Mouse (Mus musculus) retina, postnatal 7 days (tissue): ENCODE measurements around the gene Srsf4.

ENCODE experiments used
- DNase-seq: peaks from one replicate; pipeline ENCODE4 v3.0.0-alpha.2; 2012; ENCODE audit warnings: low read depth, low spot score

Srsf4 gene

GRCm38 (mm10) chr4:131914891-131915469 lies 41.6 kb downstream of the Srsf4 start:
- no peak for DNase-seq

DNA sequence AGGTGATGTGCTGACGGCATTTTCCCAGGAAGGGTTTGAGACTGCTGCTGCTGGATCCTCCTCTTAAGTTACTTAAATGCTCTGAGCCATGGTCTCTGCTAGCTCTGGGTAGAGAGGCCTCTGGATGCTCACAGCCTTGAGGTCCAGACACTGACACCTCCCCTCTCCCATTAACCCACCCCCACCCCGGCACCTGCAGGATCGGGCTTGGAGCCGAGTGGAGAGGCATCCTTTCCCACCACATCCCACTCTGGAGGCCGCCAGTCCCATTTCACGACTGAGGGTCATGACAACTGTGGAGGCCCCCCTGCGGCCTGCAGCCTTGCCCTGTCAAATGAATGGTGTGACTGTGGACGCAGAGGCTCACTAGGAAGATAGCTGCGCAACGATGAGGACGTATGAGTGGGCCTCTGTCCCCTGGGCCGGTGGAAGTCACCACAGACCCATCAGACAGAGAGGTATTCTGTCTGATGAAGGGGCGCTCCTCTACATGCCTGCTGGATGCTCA lies 42.5 kb downstream of the Srsf4 start:
- no peak for DNase-seq

DNA sequence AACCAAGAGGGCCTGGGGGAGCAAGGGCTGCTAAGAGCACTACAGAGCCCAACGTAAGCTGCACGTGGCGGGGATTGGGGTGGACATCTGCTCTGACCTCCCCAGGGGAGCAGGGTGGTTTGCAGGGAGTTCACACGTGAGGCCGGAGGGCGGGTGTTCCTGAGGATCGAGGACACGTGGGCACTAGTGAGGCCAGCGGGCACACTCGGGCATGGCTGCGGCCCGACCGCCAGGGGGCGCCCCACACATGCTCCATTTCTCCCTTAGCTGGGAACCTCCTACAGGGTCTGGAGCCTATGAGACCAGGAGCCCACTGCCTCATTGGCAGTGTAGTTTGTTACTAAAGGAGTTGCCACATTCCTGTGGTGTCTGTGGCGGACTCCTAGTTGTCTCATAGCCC lies 43.0 kb downstream of the Srsf4 start:
- DNase-seq, result peak; percentile 44

DNA sequence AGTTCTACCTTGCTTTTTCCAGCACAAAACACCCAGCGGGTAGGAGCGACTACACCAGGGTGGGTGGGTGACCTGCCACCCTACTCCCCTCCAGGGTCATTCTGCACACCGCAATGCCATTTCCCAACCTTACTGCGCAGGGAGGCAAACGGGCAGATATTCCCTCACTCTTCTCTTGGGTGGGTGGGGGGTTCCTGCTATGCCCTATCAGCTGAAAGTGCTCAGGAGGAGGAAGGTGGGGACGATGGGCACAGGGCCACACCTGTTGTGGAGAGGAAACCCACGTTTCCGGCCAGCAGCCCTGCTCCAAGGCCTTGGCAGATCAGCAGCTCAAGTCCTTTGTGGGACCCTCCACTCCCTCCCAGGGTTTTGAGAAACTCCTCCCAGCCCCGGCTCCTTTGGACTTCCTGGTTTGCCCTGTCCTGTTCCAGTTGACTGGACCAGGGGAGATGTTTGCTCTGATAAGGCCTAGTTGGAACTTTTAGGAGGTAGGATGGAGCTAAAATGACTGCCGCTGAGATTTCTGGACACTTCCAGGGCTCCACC lies 43.7 kb downstream of the Srsf4 start:
- DNase-seq, result no peak

DNA sequence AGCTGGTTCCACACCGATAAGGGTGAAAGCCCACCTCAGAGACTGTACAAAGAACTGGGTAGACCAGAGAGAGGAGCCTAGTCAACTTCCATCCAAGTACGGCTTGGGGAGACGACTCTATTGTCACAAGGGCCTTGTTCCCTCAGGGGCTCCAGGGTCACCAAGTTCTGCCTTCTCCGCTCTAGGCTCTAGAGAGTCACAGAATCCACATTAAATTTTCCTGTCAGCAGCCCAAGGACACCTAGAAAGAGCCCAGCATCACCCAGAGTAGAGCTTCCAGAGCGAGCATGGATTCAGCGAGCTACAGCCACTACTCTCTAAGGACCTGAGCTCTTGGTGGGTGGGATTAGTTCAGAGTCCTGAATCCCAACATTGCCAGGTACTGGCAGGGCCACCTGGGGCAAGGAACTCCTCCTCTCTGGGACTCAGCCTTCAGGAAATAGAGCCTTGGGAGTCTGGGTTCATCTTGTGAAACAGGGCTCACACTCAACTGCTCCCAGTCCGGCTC lies 44.7 kb downstream of the Srsf4 start:
- DNase-seq, result no peak

- no peak for DNase-seq
Measured at GRCm38 (mm10) chr4:131918711-131919500, 45.5 kb downstream of the Srsf4 start.

DNA sequence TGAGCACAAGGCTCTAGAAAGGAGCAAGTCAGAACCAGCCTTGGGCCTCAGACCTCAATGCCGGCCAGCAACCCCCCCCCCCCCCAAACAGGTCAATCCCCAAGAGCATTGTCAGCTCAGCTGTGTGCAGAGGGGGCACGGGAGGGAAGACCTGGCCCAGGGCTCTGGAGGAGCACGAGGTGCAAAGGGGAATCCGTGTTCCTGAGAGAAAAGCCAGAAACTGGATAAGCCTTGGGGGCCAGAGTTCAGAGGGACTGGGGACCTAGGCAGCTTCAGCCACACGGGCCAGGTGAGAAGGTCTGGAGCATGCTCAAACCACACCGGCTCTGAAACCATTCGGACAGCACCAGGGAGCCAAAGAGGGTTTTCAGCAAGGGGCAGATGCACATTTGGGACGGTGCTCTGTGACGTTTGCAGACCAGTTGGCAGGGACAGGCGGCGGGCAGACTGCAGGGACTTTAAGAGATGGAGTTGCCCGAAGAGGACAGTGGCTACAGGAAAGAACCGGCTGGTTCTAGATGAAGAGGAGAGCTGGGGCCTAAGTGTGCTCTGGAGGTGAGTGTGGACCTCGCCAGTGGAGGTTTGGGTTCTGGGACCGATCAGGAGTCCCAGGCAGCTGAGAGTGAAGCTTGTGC lies 46.2 kb downstream of the Srsf4 start:
- no peak for DNase-seq

GRCm38 (mm10) chr4:131920141-131920594 lies 46.8 kb downstream of the Srsf4 start:
- no peak for DNase-seq

DNA sequence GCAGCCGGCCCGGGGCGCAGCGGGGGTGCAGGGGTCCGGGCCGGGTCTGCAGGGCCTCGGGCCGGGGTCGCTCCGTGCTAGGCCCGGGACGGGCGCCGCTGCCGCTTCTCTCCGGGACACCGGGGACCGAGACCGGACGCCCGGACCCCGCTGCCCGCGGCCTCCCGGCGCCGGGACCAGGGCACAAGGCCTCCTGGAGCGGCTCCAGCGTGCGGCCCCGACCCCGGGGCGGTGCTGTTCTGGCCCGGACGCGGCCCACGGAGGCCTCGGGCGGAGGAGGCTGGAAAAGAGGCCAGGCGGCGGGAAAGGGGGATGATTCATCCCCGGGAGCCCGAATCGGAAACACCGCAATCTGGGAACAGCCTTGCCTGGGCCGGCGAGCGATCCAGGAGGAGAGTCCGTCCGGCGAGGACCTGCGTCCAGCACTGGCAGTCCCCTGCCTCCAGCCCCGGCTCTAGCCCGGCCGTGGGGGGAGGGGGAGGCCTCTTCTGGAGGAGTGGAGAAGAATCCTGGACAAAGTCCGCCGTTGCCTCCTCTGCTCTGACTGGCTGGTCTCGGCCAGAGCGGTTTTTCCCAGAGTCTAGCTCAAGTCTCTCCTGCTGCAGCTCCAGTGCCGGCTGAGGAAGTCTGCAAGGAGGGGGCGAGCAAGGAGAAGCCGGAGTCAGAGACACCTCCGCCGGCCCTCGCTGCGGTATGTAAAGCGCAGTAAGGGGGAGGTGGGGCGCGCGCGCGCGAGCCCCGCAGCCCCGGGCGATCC lies 47.4 kb downstream of the Srsf4 start:
- DNase-seq, result no peak

DNA sequence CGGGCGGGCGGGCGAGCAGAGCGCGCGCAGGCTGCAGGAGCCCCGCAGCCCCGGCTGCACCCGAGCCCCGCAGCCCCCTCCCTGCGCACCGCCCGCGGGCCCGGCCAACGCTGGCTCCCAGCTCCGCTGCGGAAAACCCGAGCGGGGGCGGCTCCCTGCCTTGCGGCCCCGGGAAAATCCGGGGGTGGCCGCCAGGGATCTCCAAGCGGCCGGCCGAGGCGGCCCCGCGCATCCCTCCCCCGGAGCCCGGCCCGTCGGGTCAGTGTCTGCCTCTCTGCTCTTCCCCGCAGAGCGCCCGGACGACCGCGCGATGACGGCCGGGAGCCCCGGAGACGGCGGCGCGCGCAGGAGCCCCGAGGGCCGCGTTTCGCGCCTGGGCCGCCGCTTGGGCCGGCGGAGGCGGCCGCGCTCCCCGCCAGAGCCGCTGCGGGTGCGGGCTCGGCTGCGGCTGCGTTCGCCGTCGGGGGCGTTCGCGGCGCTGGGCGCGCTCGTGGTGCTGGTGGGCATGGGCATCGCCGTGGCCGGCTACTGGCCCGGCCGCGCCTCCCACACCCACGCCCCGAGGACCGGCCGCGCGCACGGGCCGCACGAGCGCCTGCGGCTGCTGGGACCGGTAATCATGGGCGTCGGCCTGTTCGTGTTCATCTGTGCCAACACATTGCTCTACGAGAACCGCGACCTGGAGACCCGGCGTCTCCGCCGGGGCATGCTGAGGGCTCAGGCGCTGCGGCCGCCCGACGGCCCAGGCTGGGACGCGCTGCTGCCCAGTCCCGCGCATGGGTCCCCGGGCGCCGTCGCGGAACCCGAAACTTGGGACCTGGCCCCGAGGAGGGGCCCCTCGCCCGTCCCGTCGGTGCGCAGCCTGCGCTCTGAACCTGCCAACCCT lies 48.3 kb downstream of the Srsf4 start, which contains the start of gene Tmem200b:
Gene Tmem200b, plus strand, starts transcription at position 311 of the 886 bp plus-strand sequence.
- DNase-seq, result no peak

GRCm38 (mm10) chr4:131922404-131922803 lies 49.0 kb downstream of the Srsf4 start:
- DNase-seq, result no peak

DNA sequence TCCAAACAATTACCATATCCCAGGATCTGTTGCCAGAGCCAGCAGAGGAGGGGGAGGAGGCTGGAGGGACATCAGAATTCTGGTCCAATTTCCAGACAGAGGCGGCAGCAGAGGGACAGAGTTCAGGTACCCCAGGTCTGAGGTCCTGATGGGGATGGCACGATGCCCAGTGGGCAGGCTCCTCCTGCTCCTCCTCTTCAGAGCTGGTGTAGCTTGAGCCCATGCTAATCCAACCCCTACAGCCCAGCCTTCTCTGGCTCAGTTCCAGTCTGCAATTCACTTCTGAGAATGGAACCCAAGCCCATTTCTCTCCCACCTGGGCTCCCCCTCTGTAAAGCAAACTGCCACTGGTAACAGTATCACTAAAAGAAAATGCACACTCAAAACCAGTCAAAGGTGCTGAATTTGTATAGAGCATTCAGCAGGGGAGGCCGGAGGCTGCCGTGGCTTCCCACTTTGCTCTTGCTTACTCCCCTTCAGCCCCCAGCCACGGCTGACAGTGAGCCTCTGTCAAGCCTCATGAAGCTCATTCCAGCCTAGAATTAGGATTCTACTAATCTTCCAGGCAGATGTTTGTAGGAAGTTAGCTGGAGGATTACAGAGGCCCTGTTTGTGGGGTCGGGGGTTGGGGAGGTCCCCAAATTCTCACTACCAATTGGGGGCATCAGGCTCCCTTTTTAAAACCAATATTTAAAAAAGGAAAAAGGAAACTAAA lies 50.8 kb downstream of the Srsf4 start:
- peak; percentile 56 for DNase-seq

GRCm38 (mm10) chr4:131929146-131929545 lies 55.7 kb downstream of the Srsf4 start:
- no peak for DNase-seq

DNA sequence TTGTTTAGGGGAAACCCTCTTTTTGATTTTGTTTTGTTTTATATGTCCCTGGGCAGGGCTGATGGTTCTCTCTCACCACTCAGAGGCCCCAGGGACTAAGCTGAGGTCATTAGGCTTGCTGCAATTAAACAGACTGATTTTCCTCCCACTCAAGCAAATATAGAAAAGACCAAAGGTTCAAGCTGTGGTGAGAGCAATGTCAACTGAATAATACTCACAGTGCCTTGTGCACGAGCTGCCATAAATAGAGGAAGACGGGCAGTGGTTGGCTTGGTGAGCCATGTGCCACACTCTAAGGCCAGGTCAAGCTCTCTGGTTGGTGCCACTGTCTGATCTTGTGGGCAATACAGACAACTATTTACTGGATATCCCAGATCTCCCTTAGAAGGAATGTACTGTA lies 66.0 kb downstream of the Srsf4 start:
- DNase-seq, result no peak

GRCm38 (mm10) chr4:131940846-131941245 lies 67.4 kb downstream of the Srsf4 start:
- DNase-seq, result no peak

DNA sequence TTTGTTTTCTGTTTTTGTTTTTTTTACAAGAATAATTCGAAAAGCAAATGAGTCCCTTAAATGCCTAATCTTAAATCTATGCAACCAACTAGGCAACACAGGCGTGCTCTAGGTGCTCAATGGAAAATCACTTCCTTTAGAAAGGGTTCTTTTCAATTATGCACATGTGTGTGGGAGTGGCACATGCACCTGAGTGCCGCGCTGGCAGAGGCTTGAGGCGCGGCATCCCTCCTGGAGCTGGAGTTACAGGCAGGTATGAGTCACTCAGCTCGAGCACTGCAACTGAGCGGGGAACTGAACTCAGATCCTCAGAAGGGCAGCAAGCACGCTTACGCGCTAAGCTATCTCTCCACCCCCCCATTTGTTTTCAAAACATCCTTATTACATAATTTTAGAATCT lies 74.4 kb downstream of the Srsf4 start:
- DNase-seq, result no peak

DNA sequence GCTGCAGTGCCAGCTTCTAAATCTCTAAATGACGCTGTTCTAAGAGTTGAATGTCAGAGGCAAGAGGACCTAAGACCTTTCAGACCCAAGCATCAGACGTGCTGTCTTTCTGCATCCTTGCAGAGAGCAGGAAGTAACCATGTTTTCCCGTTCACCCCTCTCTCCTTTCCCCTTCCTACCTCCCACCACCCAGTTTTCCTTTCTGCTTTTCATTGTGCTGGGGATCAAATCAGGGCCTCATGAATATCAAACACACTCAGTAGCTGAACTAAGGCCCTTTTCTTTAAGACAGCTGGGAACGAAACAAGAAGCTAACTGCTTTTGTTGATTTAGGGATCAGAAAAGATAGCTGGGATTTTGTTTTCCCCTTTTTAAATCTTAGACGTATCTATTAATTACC lies 76.5 kb downstream of the Srsf4 start:
- DNase-seq, result no peak

GRCm38 (mm10) chr4:131950657-131951056 lies 77.2 kb downstream of the Srsf4 start:
- DNase-seq, result no peak
